Mouse (Mus musculus): ENCODE results near the gene Tmem8. TPM values are rescaled to one million over a fixed set of nuclear protein-coding genes. Genes with fewer than 3 reads are reported as not detected.

Tmem8 gene
- polyA plus RNA-seq, 1 experiment from 2014 or later: 12.1 TPM

DNA sequence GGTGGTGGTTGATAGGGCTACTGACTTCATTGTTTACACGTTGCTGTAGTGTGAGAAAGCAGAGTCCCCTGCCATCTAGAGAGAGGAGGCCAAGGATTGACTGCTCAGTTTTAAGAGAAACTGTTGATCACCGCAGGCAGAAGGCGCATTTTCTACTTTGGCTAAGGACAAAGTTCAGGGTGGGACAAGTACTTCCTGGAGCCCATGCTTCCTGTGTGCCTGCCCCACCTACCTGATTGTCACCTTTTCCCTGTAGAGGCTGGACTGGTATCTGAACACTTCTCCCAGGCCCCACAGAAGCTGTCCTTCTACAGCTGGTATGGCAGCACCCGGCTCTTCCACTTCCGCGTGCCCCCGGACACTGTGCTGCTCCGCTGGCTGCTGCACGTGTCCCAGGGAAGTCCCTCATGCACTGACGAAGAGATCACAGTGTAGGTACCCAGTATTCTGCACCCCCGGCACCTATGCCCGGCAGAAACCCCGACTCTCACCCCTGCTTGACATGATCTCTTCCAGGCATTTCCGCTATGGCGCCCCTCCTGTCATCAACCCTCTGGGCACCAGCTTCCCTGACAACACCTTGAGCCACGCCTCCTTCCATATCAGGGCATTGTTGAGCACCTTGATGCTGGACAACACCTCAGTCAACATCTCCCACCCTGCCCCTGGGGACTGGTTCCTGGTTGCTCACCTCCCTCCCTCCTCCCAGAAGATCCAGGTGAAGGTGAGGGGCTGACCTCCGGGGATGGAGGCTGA, 3.6 kb downstream of the Tmem8 start:
- Histone ChIP-seq H3K4me2 (ENCODE audit: low read depth, low read length) (peak overlapping the region; percentile 22; the same call in 1 of the 2 replicates), H3K9me3 (ENCODE audit: control insufficient read depth, low read length) (no peaks in the 10 kb centered on the region), H3K36me3 (ENCODE audit: control insufficient read depth, insufficient read depth, low read length) (no peaks in the 10 kb centered on the region), H3K4me3 (ENCODE audit: low read length) (no peak overlapping the region), H3K27ac (ENCODE audit: low read length) (peak overlapping the region; percentile 88), H3K27me3 (replicated peaks; ENCODE audit: control insufficient read depth, insufficient read depth, low read length) (peaks cover 33% of the 10 kb centered on the region), H3K4me1 (ENCODE audit: control insufficient read depth, insufficient read depth, low read length) (peaks cover 10% of the 10 kb centered on the region), H3K9ac (ENCODE audit: low read depth, low read length) (no peak overlapping the region)
- peak; percentile 65 for ATAC-seq
- WGBS: 71% methylated on average over 17 of the region's 17 CpGs

DNA sequence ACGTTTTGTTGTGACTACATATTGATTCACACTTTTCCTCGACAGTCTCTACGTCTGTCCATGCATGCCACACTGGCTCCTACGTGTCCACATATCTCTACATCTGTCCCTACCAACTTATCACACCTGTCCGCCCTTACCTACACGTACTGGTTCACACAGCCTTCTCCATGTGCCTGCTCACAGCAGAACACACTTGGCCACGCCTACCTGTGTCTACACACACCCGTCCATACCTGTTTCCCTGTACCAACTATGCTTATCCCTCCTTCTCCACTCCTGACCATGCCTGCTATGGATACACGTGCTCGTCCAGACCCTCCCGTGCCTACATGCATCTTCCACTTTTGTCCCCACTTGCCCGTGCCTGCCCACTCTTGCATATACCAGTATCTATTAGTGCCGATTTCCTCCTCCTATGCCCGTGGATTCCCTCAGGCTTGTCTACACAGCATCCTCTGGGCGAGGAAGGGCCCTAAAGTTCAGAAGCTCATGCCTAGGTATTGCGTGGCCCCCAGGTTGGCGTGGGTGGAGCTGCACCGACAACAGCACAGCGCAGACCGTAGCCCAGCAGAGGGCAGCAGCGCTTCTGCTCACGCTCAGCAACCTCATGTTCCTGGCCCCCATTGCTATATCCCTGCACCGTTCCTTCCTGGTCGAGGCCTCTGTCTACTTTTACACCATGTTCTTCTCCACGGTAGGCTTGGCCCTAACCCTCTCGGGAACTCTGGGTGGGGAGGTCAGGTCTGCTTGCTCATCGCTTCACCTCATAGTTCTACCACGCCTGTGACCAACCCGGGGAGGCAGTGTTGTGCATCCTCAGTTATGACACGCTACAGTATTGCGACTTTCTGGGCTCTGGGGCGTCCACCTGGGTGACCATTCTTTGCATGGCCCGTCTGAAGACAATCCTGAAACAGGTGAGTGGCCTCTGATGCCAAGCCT, 6.9 kb downstream of the Tmem8 start:
- peaks cover 8% of the 10 kb centered on the region for H3K27me3 ChIP-seq (replicated peaks; ENCODE audit: control insufficient read depth, insufficient read depth, low read length)
- peaks cover 15% of the 10 kb centered on the region for H3K4me1 ChIP-seq (ENCODE audit: control insufficient read depth, insufficient read depth, low read length)
- peak; percentile 57; the same call in 1 of the 2 replicates for ATAC-seq
- no peak overlapping the region for H3K27ac ChIP-seq (ENCODE audit: low read length)
- no peaks in the 10 kb centered on the region for H3K9me3 ChIP-seq (ENCODE audit: control insufficient read depth, low read length)
- H3K4me2 ChIP-seq (ENCODE audit: low read depth, low read length): no peak overlapping the region
- H3K9ac ChIP-seq (ENCODE audit: low read depth, low read length): peak overlapping the region; percentile 30; the same call in 1 of the 2 replicates
- H3K4me3 ChIP-seq (ENCODE audit: low read length): no peak overlapping the region
- no peaks in the 10 kb centered on the region for H3K36me3 ChIP-seq (ENCODE audit: control insufficient read depth, insufficient read depth, low read length)
- WGBS: 43% methylated on average over 33 of the region's 33 CpGs

DNA sequence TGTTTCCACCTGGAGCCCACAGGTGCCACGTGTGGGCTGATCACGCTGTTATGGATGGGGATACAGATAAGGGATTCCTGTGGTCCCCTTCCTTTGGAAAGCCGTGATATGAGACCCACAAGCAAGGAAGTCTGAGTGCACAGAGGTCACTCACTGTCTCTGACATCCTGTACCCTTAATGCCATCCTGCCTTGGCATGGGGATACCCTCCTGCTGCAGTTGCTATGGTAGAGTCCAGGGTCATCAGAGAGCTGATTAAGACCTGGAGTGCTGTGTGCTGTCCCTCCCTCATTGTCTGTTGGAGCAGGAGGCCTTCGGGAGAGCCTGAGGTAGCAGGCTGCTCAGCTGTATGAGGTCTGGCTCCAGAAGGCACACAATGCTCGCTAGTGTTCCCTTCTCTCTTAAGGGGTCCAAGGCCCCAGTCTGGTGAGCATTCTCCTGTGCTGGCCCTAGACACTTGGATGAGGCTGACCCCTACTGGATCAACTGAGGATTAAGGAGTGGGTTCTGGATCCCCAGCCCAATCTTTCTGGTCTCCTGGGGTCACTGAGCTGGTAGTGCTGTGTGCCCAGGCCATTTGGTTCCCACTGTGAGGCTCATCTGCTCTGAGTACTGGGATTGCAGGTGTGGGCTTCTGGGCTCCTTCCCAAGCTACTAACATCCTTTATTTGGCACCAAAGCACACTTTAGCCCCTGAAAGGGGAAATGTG, 9.5 kb downstream of the Tmem8 start:
- H3K4me2 ChIP-seq (ENCODE audit: low read depth, low read length): no peak overlapping the region
- no peak for ATAC-seq
- H3K36me3 ChIP-seq (ENCODE audit: control insufficient read depth, insufficient read depth, low read length): peaks cover 10% of the 10 kb centered on the region
- 62% methylated on average over 5 of the region's 5 CpGs for WGBS
- H3K4me1 ChIP-seq (ENCODE audit: control insufficient read depth, insufficient read depth, low read length): peaks cover 15% of the 10 kb centered on the region
- no peaks in the 10 kb centered on the region for H3K27me3 ChIP-seq (replicated peaks; ENCODE audit: control insufficient read depth, insufficient read depth, low read length)
- H3K4me3 ChIP-seq (ENCODE audit: low read length): no peak overlapping the region
- H3K27ac ChIP-seq (ENCODE audit: low read length): no peak overlapping the region
- no peak overlapping the region for H3K9ac ChIP-seq (ENCODE audit: low read depth, low read length)
- H3K9me3 ChIP-seq (ENCODE audit: control insufficient read depth, low read length): no peaks in the 10 kb centered on the region

DNA sequence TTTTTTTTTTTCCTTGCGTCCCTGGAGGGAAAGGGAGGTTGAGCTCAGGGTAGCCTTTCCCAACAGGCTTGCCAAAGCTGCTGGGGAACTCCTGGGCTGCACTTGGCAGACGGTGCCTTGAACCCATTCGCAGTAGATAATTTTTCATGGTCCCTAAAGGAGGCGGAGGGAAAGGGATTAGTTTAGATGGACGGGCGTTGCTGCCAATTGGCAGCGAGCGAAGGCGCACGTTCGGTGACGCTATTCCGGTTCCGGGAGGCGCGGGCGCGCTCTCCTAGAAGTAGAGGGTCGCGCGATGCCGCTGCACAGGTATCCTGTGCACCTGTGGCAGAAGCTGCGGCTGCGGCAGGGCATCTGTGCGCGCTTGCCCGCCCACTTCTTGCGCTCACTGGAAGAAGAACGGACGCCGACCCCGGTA, 10.2 kb downstream of the Tmem8 start, which contains the start of gene Mrpl28:
Gene Mrpl28, plus strand, starts transcription at position 234 of the 418 bp plus-strand sequence.
- WGBS: under 1% methylated on average over 32 of the region's 32 CpGs
- ATAC-seq: peak; percentile 84
- peak within 1 kb of the TSS; percentile 89 for H3K9ac ChIP-seq (ENCODE audit: low read depth, low read length)

DNA sequence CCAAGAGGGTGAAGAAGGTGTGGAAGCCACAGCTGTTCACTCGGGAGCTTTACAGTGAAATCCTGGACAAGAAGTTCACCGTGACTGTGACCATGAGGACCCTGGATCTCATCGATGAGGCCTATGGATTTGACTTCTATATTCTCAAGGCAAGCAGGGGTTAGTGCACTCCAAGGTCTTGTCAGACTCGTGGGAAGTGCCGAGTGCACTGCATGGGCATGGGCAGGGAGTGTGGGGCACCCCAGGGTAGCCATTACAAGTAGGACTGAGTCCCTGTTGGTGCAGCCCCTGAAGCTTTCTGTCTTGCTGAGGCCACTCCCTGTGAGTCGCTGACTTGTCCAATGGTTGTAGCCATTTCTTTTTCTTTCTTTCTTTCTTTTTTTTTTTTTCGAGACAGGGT, 11.5 kb downstream of the Tmem8 start:
- Histone ChIP-seq H3K27ac (ENCODE audit: low read length) (no peak overlapping the region), H3K4me3 (ENCODE audit: low read length) (peak overlapping the region; percentile 91), H3K4me1 (ENCODE audit: control insufficient read depth, insufficient read depth, low read length) (peaks cover 15% of the 10 kb centered on the region), H3K9ac (ENCODE audit: low read depth, low read length) (peak overlapping the region; percentile 89), H3K27me3 (replicated peaks; ENCODE audit: control insufficient read depth, insufficient read depth, low read length) (no peaks in the 10 kb centered on the region), H3K36me3 (ENCODE audit: control insufficient read depth, insufficient read depth, low read length) (peaks cover 10% of the 10 kb centered on the region), H3K9me3 (ENCODE audit: control insufficient read depth, low read length) (no peaks in the 10 kb centered on the region), H3K4me2 (ENCODE audit: low read depth, low read length) (peak overlapping the region; percentile 80)
- 80% methylated on average over 7 of the region's 7 CpGs for WGBS
- ATAC-seq: no peak

More for the DNA sequence above, 10.2 kb downstream of the Tmem8 start, which contains the start of gene Mrpl28:
- no peaks in the 10 kb centered on the region for H3K27me3 ChIP-seq (replicated peaks; ENCODE audit: control insufficient read depth, insufficient read depth, low read length)
- H3K27ac ChIP-seq (ENCODE audit: low read length): peak within 1 kb of the TSS; percentile 61
- H3K4me2 ChIP-seq (ENCODE audit: low read depth, low read length): peak within 1 kb of the TSS; percentile 80
- peaks cover 10% of the 10 kb centered on the region for H3K36me3 ChIP-seq (ENCODE audit: control insufficient read depth, insufficient read depth, low read length)
- no peaks in the 10 kb centered on the region for H3K9me3 ChIP-seq (ENCODE audit: control insufficient read depth, low read length)
- peaks cover 15% of the 10 kb centered on the region for H3K4me1 ChIP-seq (ENCODE audit: control insufficient read depth, insufficient read depth, low read length)
- peak within 1 kb of the TSS; percentile 91 for H3K4me3 ChIP-seq (ENCODE audit: low read length)

DNA sequence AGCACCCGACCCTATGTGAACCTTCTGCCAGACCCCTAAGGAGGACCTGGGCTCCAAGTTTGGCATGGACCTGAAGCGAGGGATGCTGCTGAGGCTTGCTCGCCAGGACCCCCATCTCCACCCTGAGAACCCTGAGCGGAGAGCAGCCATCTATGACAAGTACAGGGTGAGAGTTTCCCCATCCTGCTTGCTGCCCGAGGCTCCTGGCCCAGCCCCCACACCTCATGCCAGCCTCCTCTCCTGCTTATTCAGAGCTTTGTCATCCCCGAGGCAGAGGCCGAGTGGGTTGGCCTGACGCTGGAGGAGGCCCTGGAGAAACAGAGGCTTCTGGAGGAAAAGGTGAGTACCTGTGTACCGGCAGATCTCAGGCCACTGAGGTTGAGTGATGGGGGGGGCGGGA, 12.1 kb downstream of the Tmem8 start:
- no peak for ATAC-seq
- H3K27me3 ChIP-seq (replicated peaks; ENCODE audit: control insufficient read depth, insufficient read depth, low read length): no peaks in the 10 kb centered on the region
- no peak overlapping the region for H3K27ac ChIP-seq (ENCODE audit: low read length)
- peaks cover 10% of the 10 kb centered on the region for H3K36me3 ChIP-seq (ENCODE audit: control insufficient read depth, insufficient read depth, low read length)
- H3K4me3 ChIP-seq (ENCODE audit: low read length): no peak overlapping the region
- 91% methylated on average over 10 of the region's 10 CpGs for WGBS
- H3K4me1 ChIP-seq (ENCODE audit: control insufficient read depth, insufficient read depth, low read length): peaks cover 11% of the 10 kb centered on the region
- no peak overlapping the region for H3K9ac ChIP-seq (ENCODE audit: low read depth, low read length)
- no peaks in the 10 kb centered on the region for H3K9me3 ChIP-seq (ENCODE audit: control insufficient read depth, low read length)
- H3K4me2 ChIP-seq (ENCODE audit: low read depth, low read length): no peak overlapping the region

DNA sequence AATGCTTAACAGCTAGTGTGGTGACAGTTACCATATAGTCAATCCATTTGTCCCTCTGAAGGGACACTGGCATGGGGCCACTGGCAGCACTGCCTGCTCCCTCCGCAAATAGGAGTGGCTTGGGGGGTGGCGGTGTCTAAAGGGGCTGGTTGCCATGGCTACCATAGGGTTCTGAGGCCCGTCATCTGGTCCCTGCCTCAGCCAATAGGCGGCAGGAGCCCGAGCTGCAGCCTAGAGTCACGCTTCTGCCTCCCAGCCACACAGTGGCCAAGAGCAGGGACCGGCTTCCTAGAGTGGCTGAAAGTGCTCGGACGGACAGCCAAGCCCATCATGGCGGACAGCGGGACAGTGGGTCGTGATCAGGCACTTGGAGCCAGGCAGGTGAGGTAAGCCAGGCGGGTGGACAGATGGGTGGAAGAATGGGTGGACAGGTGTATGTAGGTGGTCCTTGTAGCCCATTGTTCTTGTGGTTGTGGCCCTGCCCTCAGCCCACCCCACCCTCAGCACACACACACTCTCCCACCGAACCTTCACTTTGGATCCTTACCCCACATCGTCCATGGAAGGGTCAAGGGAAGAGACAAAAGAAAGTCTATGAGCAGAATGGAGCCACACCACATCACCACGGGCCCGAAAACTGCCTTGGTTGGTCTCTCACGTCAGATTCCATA, 18.1 kb downstream of the Tmem8 start:
- Histone ChIP-seq H3K9me3 (ENCODE audit: control insufficient read depth, low read length) (no peaks in the 10 kb centered on the region), H3K4me3 (ENCODE audit: low read length) (no peak overlapping the region), H3K4me1 (ENCODE audit: control insufficient read depth, insufficient read depth, low read length) (no peaks in the 10 kb centered on the region), H3K9ac (ENCODE audit: low read depth, low read length) (no peak overlapping the region), H3K4me2 (ENCODE audit: low read depth, low read length) (no peak overlapping the region), H3K36me3 (ENCODE audit: control insufficient read depth, insufficient read depth, low read length) (peaks cover 7% of the 10 kb centered on the region), H3K27ac (ENCODE audit: low read length) (no peak overlapping the region), H3K27me3 (replicated peaks; ENCODE audit: control insufficient read depth, insufficient read depth, low read length) (no peaks in the 10 kb centered on the region)
- 86% methylated on average over 18 of the region's 18 CpGs for WGBS
- ATAC-seq: no peak

DNA sequence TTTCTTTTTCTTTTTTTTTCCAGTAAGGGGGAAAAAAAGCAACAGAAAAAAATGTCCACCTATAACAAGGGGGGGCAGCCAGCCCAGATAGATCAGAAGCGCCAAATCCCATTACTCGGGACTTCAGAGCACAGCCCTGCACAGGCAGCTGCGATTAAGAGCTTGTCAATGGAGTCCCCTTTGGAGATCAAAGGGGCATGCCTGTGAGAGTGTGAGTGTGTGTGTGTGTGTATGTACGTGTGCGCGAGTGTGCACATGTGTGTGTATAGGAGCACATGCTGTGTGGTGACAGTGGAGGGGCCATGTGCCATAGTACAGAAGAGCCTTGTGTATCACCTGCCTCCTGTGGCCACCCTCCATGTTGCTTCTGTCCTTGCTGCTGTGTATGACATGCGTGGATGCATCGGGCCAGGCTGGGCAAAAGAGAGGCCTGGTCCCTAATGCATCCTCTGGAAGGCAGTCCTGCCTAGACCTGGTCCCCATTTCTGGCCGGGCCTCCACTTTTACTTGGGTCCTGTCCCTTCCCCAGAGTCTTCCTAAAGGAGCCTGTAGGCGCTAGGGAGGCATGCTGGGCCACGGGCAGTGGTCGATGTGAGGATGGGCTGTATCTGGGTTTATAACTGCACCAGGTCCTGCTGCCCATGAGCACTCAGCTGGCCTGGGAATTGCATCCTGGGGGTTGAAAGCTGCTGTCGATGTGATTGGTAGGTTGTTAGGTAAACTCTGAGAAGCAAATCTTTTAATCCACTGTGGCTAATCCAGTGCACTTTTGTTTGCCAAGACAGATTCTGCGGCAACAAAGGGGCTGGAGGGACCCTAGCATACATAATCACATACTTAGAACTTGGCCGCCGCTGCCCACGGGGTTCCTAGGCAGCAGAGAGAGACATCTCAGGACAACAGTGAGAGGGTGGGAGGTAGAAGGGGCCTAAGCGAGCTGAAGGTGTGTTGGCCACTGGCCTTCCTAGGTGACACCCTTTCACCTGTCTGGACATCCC, 19.1 kb downstream of the Tmem8 start:
- Histone ChIP-seq H3K4me3 (ENCODE audit: low read length) (no peak overlapping the region), H3K4me2 (ENCODE audit: low read depth, low read length) (no peak overlapping the region), H3K27ac (ENCODE audit: low read length) (no peak overlapping the region), H3K4me1 (ENCODE audit: control insufficient read depth, insufficient read depth, low read length) (no peaks in the 10 kb centered on the region), H3K36me3 (ENCODE audit: control insufficient read depth, insufficient read depth, low read length) (no peaks in the 10 kb centered on the region), H3K9ac (ENCODE audit: low read depth, low read length) (no peak overlapping the region), H3K9me3 (ENCODE audit: control insufficient read depth, low read length) (no peaks in the 10 kb centered on the region), H3K27me3 (replicated peaks; ENCODE audit: control insufficient read depth, insufficient read depth, low read length) (no peaks in the 10 kb centered on the region)
- WGBS: 85% methylated on average over 18 of the region's 18 CpGs
- ATAC-seq: no peak

Data from intestine, embryonic 16.5 days (tissue).